In genomic region chr4:133659497-133660192, GRCm38 (mm10) we compare ENCODE assay signal across 8 mouse cellular contexts. TPM values are rescaled to one million over a fixed set of nuclear protein-coding genes. Genes with fewer than 3 reads are reported as not detected.
DNase-seq lines count a peak whose midpoint lies in the region; ATAC-seq lines count a peak whose summit lies in the region.

No protein-coding gene starts in this region.

- peaks cover 21% of the 10 kb centered on the region for H3K4me1 ChIP-seq in embryonic facial prominence, embryonic 14.5 days (ENCODE audit: control insufficient read depth, insufficient read depth, low read length)
- peaks cover 27% of the 10 kb centered on the region for H3K4me1 ChIP-seq in heart, embryonic 16.5 days (ENCODE audit: control insufficient read depth, insufficient read depth, low read length)
- H3K4me1 ChIP-seq in stomach, embryonic 14.5 days (ENCODE audit: control insufficient read depth, insufficient read depth, low read length) = peaks cover 25% of the 10 kb centered on the region

- H3K4me2 ChIP-seq in embryonic facial prominence, embryonic 14.5 days (ENCODE audit: low read depth, low read length) = peak overlapping the region; percentile 56
- peak overlapping the region; percentile 55 for H3K4me2 ChIP-seq in heart, embryonic 16.5 days (ENCODE audit: low read depth, low read length)
- peak overlapping the region; percentile 43 for H3K4me2 ChIP-seq in stomach, embryonic 14.5 days (replicated peaks; ENCODE audit: low read depth, low read length)

- DNase-seq in spleen, adult 18-20 months = peak; percentile 71 to 73
- DNase-seq in spleen, adult 12 weeks (ENCODE audit: low spot score) = no peak
- DNase-seq in embryonic facial prominence, embryonic 14.5 days (ENCODE audit: low spot score) = peak; percentile 76
- peak; percentile 83 for DNase-seq in kidney, postnatal 14 days
- no peak for DNase-seq in left cerebral cortex, adult 8-10 months (ENCODE audit: low spot score in 2 of 2)

- no peaks in the 10 kb centered on the region for H3K27me3 ChIP-seq in embryonic facial prominence, embryonic 14.5 days (replicated peaks; ENCODE audit: control insufficient read depth, insufficient read depth, low read length)
- no peaks in the 10 kb centered on the region for H3K27me3 ChIP-seq in heart, embryonic 16.5 days (ENCODE audit: control insufficient read depth, insufficient read depth, low read length)
- no peaks in the 10 kb centered on the region for H3K27me3 ChIP-seq in stomach, embryonic 14.5 days (ENCODE audit: control insufficient read depth, insufficient read depth, low read length)

- peaks cover 15% of the 10 kb centered on the region; the same call in 1 of the 2 replicates for H3K36me3 ChIP-seq in embryonic facial prominence, embryonic 14.5 days (ENCODE audit: control insufficient read depth, insufficient read depth, low read length)
- peaks cover 9% of the 10 kb centered on the region; the same call in 1 of the 2 replicates for H3K36me3 ChIP-seq in heart, embryonic 16.5 days (ENCODE audit: control insufficient read depth, insufficient read depth)
- peaks cover 8% of the 10 kb centered on the region for H3K36me3 ChIP-seq in stomach, embryonic 14.5 days (ENCODE audit: control insufficient read depth, insufficient read depth, low read length)

- H3K9me3 ChIP-seq in embryonic facial prominence, embryonic 14.5 days (ENCODE audit: control insufficient read depth, low read length) = no peaks in the 10 kb centered on the region
- no peaks in the 10 kb centered on the region for H3K9me3 ChIP-seq in heart, embryonic 16.5 days (replicated peaks; ENCODE audit: control insufficient read depth, low read length)
- no peaks in the 10 kb centered on the region for H3K9me3 ChIP-seq in stomach, embryonic 14.5 days (ENCODE audit: control insufficient read depth, low read depth, low read length)

- peak overlapping the region; percentile 28 for H3K4me3 ChIP-seq in embryonic facial prominence, embryonic 14.5 days (ENCODE audit: low read depth, low read length)
- H3K4me3 ChIP-seq in heart, embryonic 16.5 days (ENCODE audit: low read length) = peak overlapping the region; percentile 18
- H3K4me3 ChIP-seq in stomach, embryonic 14.5 days (ENCODE audit: low read depth, low read length) = peak overlapping the region; percentile 19

- peak overlapping the region; percentile 91 for H3K27ac ChIP-seq in embryonic facial prominence, embryonic 14.5 days (replicated peaks; ENCODE audit: low read depth, low read length)
- H3K27ac ChIP-seq in heart, embryonic 16.5 days (ENCODE audit: low read length) = peak overlapping the region; percentile 90
- peak overlapping the region; percentile 95 for H3K27ac ChIP-seq in stomach, embryonic 14.5 days (ENCODE audit: low read length)

- 5% methylated on average over 15 of the region's 15 CpGs for WGBS in embryonic facial prominence, embryonic 14.5 days
- WGBS in heart, embryonic 16.5 days = 15% methylated on average over 15 of the region's 15 CpGs
- WGBS in stomach, embryonic 14.5 days = 9% methylated on average over 15 of the region's 15 CpGs

- H3K9ac ChIP-seq in embryonic facial prominence, embryonic 14.5 days (ENCODE audit: low read depth, low read length) = peak overlapping the region; percentile 39
- peak overlapping the region; percentile 46 for H3K9ac ChIP-seq in heart, embryonic 16.5 days (ENCODE audit: low read length)
- no peak overlapping the region for H3K9ac ChIP-seq in stomach, embryonic 14.5 days (replicated peaks; ENCODE audit: low read depth, low read length)

- no peak for ATAC-seq in embryonic facial prominence, embryonic 14.5 days (ENCODE audit: low read depth)
- ATAC-seq in heart, embryonic 16.5 days (replicated peaks; ENCODE audit: extremely low read depth, insufficient read depth, low FRiP score) = peak; percentile 26; the same call in 1 of the 2 replicates
- peak; percentile 84 for ATAC-seq in megakaryocyte, adult 5-6 weeks (ENCODE audit: poor library complexity, severe bottlenecking)
- peak; percentile 39 for ATAC-seq in stomach, embryonic 14.5 days (ENCODE audit: insufficient number of reproducible peaks, insufficient read depth, low FRiP score, low read depth)

RNA-seq across cellular contexts. Expression of gene Zdhhc18, which starts 9.7 kb away (rescaled TPM):
- 2.1 and 3.7 TPM in 2 replicates for polyA plus RNA-seq in embryonic facial prominence, embryonic 14.5 days (2014; fragmentation: Nextera tagmentation; extraction: Ambion mirVana)
- 1.8 and 2.2 TPM in 2 replicates for polyA plus RNA-seq in heart, embryonic 16.5 days (2015; fragmentation: Nextera tagmentation; extraction: Ambion mirVana)
- 15.0 and 29.5 TPM in 2 replicates for total RNA-seq in megakaryocyte, adult 5-6 weeks (2015)
- total RNA-seq in megakaryocyte, adult 5-6 weeks (2017) = 9.3 and 12.2 TPM in 2 replicates
- 2.7 and 3.2 TPM in 2 replicates for polyA plus RNA-seq in stomach, embryonic 14.5 days (2014; fragmentation: Nextera tagmentation; extraction: Ambion mirVana)
- 10 to 100 TPM; 33.8 to 57.7 (median 44.6) TPM for total RNA-seq in left cerebral cortex, adult 8-10 months (2022)

RNA-seq across cellular contexts. Expression of gene Pigv, which starts 12.8 kb away (rescaled TPM):
- polyA plus RNA-seq in embryonic facial prominence, embryonic 14.5 days (2014; fragmentation: Nextera tagmentation; extraction: Ambion mirVana) = 8.4 and 11.3 TPM in 2 replicates
- 13.9 and 16.7 TPM in 2 replicates for polyA plus RNA-seq in heart, embryonic 16.5 days (2015; fragmentation: Nextera tagmentation; extraction: Ambion mirVana)
- 7.5 and 7.8 TPM in 2 replicates for total RNA-seq in megakaryocyte, adult 5-6 weeks (2015)
- 7.2 and 7.9 TPM in 2 replicates for total RNA-seq in megakaryocyte, adult 5-6 weeks (2017)
- 15.6 and 18.9 TPM in 2 replicates for polyA plus RNA-seq in stomach, embryonic 14.5 days (2014; fragmentation: Nextera tagmentation; extraction: Ambion mirVana)
- total RNA-seq in left cerebral cortex, adult 8-10 months (2022) = 10 to 100 TPM in 2 of 4 experiments, 1 to 10 TPM in 2; 8.4 to 10.9 (median 9.9) TPM

RNA-seq across cellular contexts. Expression of gene Sfn, which starts 57.7 kb away (rescaled TPM):
- polyA plus RNA-seq in embryonic facial prominence, embryonic 14.5 days (2014; fragmentation: Nextera tagmentation; extraction: Ambion mirVana) = 129 and 135 TPM in 2 replicates
- 11.2 and 20.6 TPM in 2 replicates for polyA plus RNA-seq in heart, embryonic 16.5 days (2015; fragmentation: Nextera tagmentation; extraction: Ambion mirVana)
- 2.5 and 4.1 TPM in 2 replicates for total RNA-seq in megakaryocyte, adult 5-6 weeks (2015)
- total RNA-seq in megakaryocyte, adult 5-6 weeks (2017) = 1.2 and 4.0 TPM in 2 replicates
- 158 and 163 TPM in 2 replicates for polyA plus RNA-seq in stomach, embryonic 14.5 days (2014; fragmentation: Nextera tagmentation; extraction: Ambion mirVana)
- total RNA-seq in left cerebral cortex, adult 8-10 months (2022) = 1 to 10 TPM; 1.6 to 2.2 (median 1.8) TPM

Comparison
In these comparisons a context has a peak if more than half of its experiments do, and no peak if none do; other contexts are left out.
1. DNase-seq: peak in spleen, adult 18-20 months (2 of 2), embryonic facial prominence, embryonic 14.5 days (single experiment) and kidney, postnatal 14 days (single experiment); none in spleen, adult 12 weeks (single experiment) and left cerebral cortex, adult 8-10 months (0 of 2).
2. Peak in every context shown above with its lines, with median percentiles within 50 percentile points of each other: H3K27ac ChIP-seq, H3K4me2 ChIP-seq and H3K4me3 ChIP-seq.